Mouse (Mus musculus) ES-CJ7 (cell line): ENCODE results near the gene 1700018F24Rik.
A peak's percentile ranks its signal among the peaks of the same experiment; 100 is the strongest.
"Not testable (repeated sequence)": the region's sequence is repeated elsewhere in the genome, so short reads cannot be mapped to it uniquely, and the experiment has no call there.

Source experiments
- DNase-seq: peaks from one replicate; pipeline ENCODE4 v3.0.0; 2011; ENCODE audit warnings: low read depth, low spot score

The 1700018F24Rik gene

GRCm38 (mm10) chr5:145042690-145043089 is at the start of gene 1700018F24Rik:
TSS of gene 1700018F24Rik (plus strand) at chr5:145042990.
- DNase-seq = not testable (repeated sequence)

- peak; percentile 89 for DNase-seq
These were observed 44.3 kb upstream of the 1700018F24Rik start for GRCm38 (mm10) chr5:144998491-144998890.

- no peak for DNase-seq
These were observed 39.4 kb upstream of the 1700018F24Rik start for GRCm38 (mm10) chr5:145003362-145003761.

GRCm38 (mm10) chr5:145004495-145004894 is 38.3 kb upstream of the 1700018F24Rik start:
- DNase-seq = no peak

- DNase-seq = no peak
These were observed 37.2 kb upstream of the 1700018F24Rik start for GRCm38 (mm10) chr5:145005596-145005995.

- peak; percentile 2 for DNase-seq
These were observed 33.7 kb upstream of the 1700018F24Rik start for GRCm38 (mm10) chr5:145008878-145009659.

GRCm38 (mm10) chr5:145014278-145014677 is 28.5 kb upstream of the 1700018F24Rik start:
- no peak for DNase-seq

GRCm38 (mm10) chr5:145016761-145017160 is 26.0 kb upstream of the 1700018F24Rik start:
- DNase-seq = not testable (repeated sequence)

GRCm38 (mm10) chr5:145020254-145020653 is 22.5 kb upstream of the 1700018F24Rik start:
- not testable (repeated sequence) for DNase-seq

GRCm38 (mm10) chr5:145020712-145021111 is 22.1 kb upstream of the 1700018F24Rik start:
- not testable (repeated sequence) for DNase-seq

- DNase-seq = not testable (repeated sequence)
These were observed 12.3 kb upstream of the 1700018F24Rik start for GRCm38 (mm10) chr5:145030476-145030875.

GRCm38 (mm10) chr5:145032391-145032790 is 10.4 kb upstream of the 1700018F24Rik start, which contains the start of gene Gm4871:
TSS of gene Gm4871 (minus strand) at chr5:145032754.
- DNase-seq = not testable (repeated sequence)

GRCm38 (mm10) chr5:145041628-145042027 is 1.2 kb upstream of the 1700018F24Rik start:
- peak; percentile 69 for DNase-seq

- DNase-seq = not testable (repeated sequence)
These were observed 11.4 kb downstream of the 1700018F24Rik start for GRCm38 (mm10) chr5:145054187-145054586.

GRCm38 (mm10) chr5:145057907-145058306 is 15.1 kb downstream of the 1700018F24Rik start:
- DNase-seq = no peak

- peak; percentile 68 for DNase-seq
These were observed 15.9 kb downstream of the 1700018F24Rik start for GRCm38 (mm10) chr5:145058722-145059121.

GRCm38 (mm10) chr5:145059524-145059923 is 16.7 kb downstream of the 1700018F24Rik start:
- DNase-seq = peak; percentile 91

- peak; percentile 64 for DNase-seq
These were observed 22.1 kb downstream of the 1700018F24Rik start for GRCm38 (mm10) chr5:145064765-145065340.

- no peak for DNase-seq
These were observed 26.1 kb downstream of the 1700018F24Rik start for GRCm38 (mm10) chr5:145068863-145069262.

- DNase-seq = peak; percentile 86
These were observed 26.9 kb downstream of the 1700018F24Rik start for GRCm38 (mm10) chr5:145069707-145070106.

GRCm38 (mm10) chr5:145071342-145071741 is 28.6 kb downstream of the 1700018F24Rik start:
- DNase-seq = peak; percentile 89

- DNase-seq = no peak
These were observed 32.3 kb downstream of the 1700018F24Rik start for GRCm38 (mm10) chr5:145075081-145075480.
